Mouse (Mus musculus) CD4-positive, CD25-positive, alpha-beta regulatory T cell, adult 2 months (primary cell): ENCODE results near the gene Adamts13.

ENCODE experiments used
- DNase-seq: peaks from one replicate; pipeline ENCODE4 v3.0.0-alpha.2; 2012; ENCODE audit warnings: low read depth, low spot score

Adamts13 gene

GRCm38 (mm10) chr2:27036003-27036402, 62.8 kb downstream of the Adamts13 start:
- DNase-seq, result no peak

- DNase-seq, result no peak
Observed at GRCm38 (mm10) chr2:27037008-27037407, 63.8 kb downstream of the Adamts13 start.

GRCm38 (mm10) chr2:27038596-27038995, 65.4 kb downstream of the Adamts13 start:
- peak; percentile 82 for DNase-seq

- peak; percentile 32 for DNase-seq
Observed at GRCm38 (mm10) chr2:27039286-27039685, 66.1 kb downstream of the Adamts13 start.

GRCm38 (mm10) chr2:27042131-27042844, 69.1 kb downstream of the Adamts13 start:
- DNase-seq, result no peak

GRCm38 (mm10) chr2:27043461-27043860, 70.2 kb downstream of the Adamts13 start:
- DNase-seq, result peak; percentile 85

GRCm38 (mm10) chr2:27044166-27044565, 71.0 kb downstream of the Adamts13 start:
- no peak for DNase-seq

GRCm38 (mm10) chr2:27044641-27045040, 71.4 kb downstream of the Adamts13 start:
- no peak for DNase-seq

- no peak for DNase-seq
Observed at GRCm38 (mm10) chr2:27045979-27046770, 73.0 kb downstream of the Adamts13 start.

- no peak for DNase-seq
Observed at GRCm38 (mm10) chr2:27049408-27049807, 76.2 kb downstream of the Adamts13 start.

GRCm38 (mm10) chr2:27058251-27058650, 85.0 kb downstream of the Adamts13 start:
- DNase-seq, result no peak

- DNase-seq, result no peak
Observed at GRCm38 (mm10) chr2:27058751-27059150, 85.5 kb downstream of the Adamts13 start.

- no peak for DNase-seq
Observed at GRCm38 (mm10) chr2:27059187-27059586, 86.0 kb downstream of the Adamts13 start.
